Mouse (Mus musculus) MEL (cell line): ENCODE results near the gene Ror2.

Experiments used
- EP300 ChIP-seq, 2 experiments: IDR thresholded peaks; 2 replicates each; pipeline ENCODE4 v1.6.1; 2011; ENCODE audit warnings: improper control_type of control experiment in 2 of 2, low read length in 2 of 2, low read depth in 1 of 2, mild to moderate bottlenecking in 1 of 2
- MAFK ChIP-seq: IDR thresholded peaks from 2 replicates; pipeline ENCODE4 v1.6.1; 2011; ENCODE audit warnings: low read depth, mild to moderate bottlenecking, low read length, improper control_type of control experiment, borderline replicate concordance
- RCOR1 ChIP-seq: IDR thresholded peaks from 2 replicates; pipeline ENCODE4 v1.6.1; 2012; ENCODE audit warnings: low read depth, mild to moderate bottlenecking, inconsistent platforms, low read length, improper control_type of control experiment
- ZC3H11A ChIP-seq: IDR thresholded peaks from 2 replicates; pipeline ENCODE4 v1.6.1; 2012; ENCODE audit warnings: low read depth, mild to moderate bottlenecking, inconsistent platforms, low read length, improper control_type of control experiment
- ZMIZ1 ChIP-seq: IDR thresholded peaks from 2 replicates; pipeline ENCODE4 v1.6.1; 2012; ENCODE audit warnings: low read depth, mild to moderate bottlenecking, inconsistent platforms, low read length, improper control_type of control experiment, moderate library complexity

DNA sequence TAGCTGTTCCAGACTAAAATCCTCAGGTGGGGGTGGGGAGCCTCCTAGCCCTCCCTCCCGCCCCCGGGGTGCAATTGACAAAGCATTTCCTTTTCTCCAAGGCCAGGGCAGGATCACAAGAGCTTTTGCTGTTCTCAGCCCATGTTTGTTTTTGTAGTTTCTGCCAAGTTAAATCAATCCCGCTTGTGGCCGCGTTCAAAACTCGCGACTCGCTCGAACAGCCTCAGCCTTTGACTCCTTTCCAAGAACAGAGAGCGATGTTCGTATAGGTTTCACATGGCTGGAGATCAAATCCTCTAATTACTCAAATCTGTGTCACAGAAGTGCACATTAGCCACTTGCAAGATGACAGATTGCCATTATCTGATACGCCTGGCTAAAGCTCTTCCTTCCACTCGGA is 107.3 kb downstream of the Ror2 start:
- no peak for TF ChIP-seq RCOR1
- TF ChIP-seq ZC3H11A: no peak
- TF ChIP-seq ZMIZ1: no peak
- no peak for TF ChIP-seq EP300 (IDR thresholded peaks at IDR 0.05; ENCODE audit: low read depth in 1 of 2, low read length in 2 of 2)
- TF ChIP-seq MAFK: no peak
